Mouse (Mus musculus): Measurements from ENCODE around the gene Olfr631. TPM values are rescaled to one million over a fixed set of nuclear protein-coding genes. Genes with fewer than 3 reads are reported as not detected.

The Olfr631 gene
- polyA plus RNA-seq (2012; ENCODE audit: insufficient read depth, insufficient read length, low replicate concordance, missing spikeins) = not detected in 2 replicates

DNA sequence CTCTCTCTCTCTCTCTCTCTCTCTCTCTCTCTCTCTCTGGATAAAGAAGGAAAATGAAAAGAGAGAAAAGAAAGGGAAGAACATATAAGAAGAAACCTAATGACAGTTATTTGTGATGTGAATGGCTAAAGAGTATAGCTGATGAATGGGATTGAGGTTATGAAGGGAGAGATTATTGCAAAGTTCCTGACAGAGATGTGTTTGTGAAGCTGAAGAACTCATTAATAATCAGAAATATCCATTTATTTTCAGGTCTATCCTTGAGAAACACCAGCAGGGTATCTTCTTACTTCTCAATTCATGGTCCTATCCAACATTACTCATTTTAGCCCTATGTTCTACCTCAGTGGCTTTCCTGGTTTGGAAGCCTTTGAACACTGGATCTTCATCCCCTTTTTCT lies at the start of gene Olfr631:
Gene Olfr631 (plus strand): TSS at position 301 of the 400 bp plus-strand sequence.
- no peak for TF ChIP-seq POLR2A (IDR thresholded peaks at IDR 0.05; ENCODE audit: insufficient read depth, low read depth, low read length)
- no peak for TF ChIP-seq CTCF (IDR thresholded peaks at IDR 0.05; ENCODE audit: insufficient read depth, low read depth, low read length)
- Histone ChIP-seq H3K4me1 (ENCODE audit: control insufficient read depth, insufficient read depth, low read length) (no peaks in the 10 kb centered on the region), H3K27ac (ENCODE audit: insufficient read depth, low read depth, low read length) (no peak within 1 kb of the TSS), H3K4me3 (ENCODE audit: insufficient read depth, low read depth, low read length) (no peak within 1 kb of the TSS)

DNA sequence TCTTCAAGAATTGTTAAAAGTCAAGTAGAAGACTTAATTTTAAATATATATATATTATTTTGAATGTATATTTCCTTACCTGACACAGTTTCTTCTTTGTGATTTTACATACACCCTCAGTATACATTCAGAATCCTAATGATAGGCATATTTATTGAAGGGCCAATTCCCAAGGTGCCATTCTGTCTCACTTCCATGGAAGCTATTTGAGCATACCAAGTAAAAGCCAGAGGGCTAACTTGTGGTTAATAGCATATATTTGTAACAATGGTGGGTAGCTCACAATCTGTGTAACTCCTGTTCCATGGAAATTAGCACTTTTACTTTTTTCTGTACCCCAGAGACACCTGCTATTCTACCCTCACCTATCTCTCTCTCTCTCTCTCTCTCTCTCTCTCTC lies 42.5 kb upstream of the Olfr631 start, which contains the start of gene Olfr66:
Gene Olfr66 (minus strand): TSS at position 101 of the 400 bp plus-strand sequence.
- Histone ChIP-seq H3K27ac (ENCODE audit: insufficient read depth, low read depth, low read length) (no peak within 1 kb of the TSS), H3K4me3 (ENCODE audit: insufficient read depth, low read depth, low read length) (no peak within 1 kb of the TSS), H3K4me1 (ENCODE audit: control insufficient read depth, insufficient read depth, low read length) (no peaks in the 10 kb centered on the region)
- no peak for TF ChIP-seq POLR2A (IDR thresholded peaks at IDR 0.05; ENCODE audit: insufficient read depth, low read depth, low read length)
- no peak for TF ChIP-seq CTCF (IDR thresholded peaks at IDR 0.05; ENCODE audit: insufficient read depth, low read depth, low read length)

- no peak for TF ChIP-seq POLR2A (IDR thresholded peaks at IDR 0.05; ENCODE audit: insufficient read depth, low read depth, low read length)
- no peak for TF ChIP-seq CTCF (IDR thresholded peaks at IDR 0.05; ENCODE audit: insufficient read depth, low read depth, low read length)
- H3K4me1 ChIP-seq (ENCODE audit: control insufficient read depth, insufficient read depth, low read length) = no peaks in the 10 kb centered on the region
- no peak within 1 kb of the TSS for H3K27ac ChIP-seq (ENCODE audit: insufficient read depth, low read depth, low read length)
- no peak within 1 kb of the TSS for H3K4me3 ChIP-seq (ENCODE audit: insufficient read depth, low read depth, low read length)
- 71% methylated on average over 1 of the region's 1 CpGs for WGBS
Measured at GRCm38 (mm10) chr7:103894385-103894784, 34.2 kb upstream of the Olfr631 start, which contains the start of gene Olfr64. Olfr64 (minus strand) TSS chr7:103894485.

GRCm38 (mm10) chr7:103903187-103903586 lies 25.4 kb upstream of the Olfr631 start, which contains the start of gene Olfr65:
Olfr65 (plus strand) TSS chr7:103903487.
- 85% methylated on average over 2 of the region's 2 CpGs for WGBS
- H3K27ac ChIP-seq (ENCODE audit: insufficient read depth, low read depth, low read length) = no peak within 1 kb of the TSS
- no peak within 1 kb of the TSS for H3K4me3 ChIP-seq (ENCODE audit: insufficient read depth, low read depth, low read length)
- H3K4me1 ChIP-seq (ENCODE audit: control insufficient read depth, insufficient read depth, low read length) = no peaks in the 10 kb centered on the region
- TF ChIP-seq CTCF (IDR thresholded peaks at IDR 0.05; ENCODE audit: insufficient read depth, low read depth, low read length) = no peak
- TF ChIP-seq POLR2A (IDR thresholded peaks at IDR 0.05; ENCODE audit: insufficient read depth, low read depth, low read length) = no peak

DNA sequence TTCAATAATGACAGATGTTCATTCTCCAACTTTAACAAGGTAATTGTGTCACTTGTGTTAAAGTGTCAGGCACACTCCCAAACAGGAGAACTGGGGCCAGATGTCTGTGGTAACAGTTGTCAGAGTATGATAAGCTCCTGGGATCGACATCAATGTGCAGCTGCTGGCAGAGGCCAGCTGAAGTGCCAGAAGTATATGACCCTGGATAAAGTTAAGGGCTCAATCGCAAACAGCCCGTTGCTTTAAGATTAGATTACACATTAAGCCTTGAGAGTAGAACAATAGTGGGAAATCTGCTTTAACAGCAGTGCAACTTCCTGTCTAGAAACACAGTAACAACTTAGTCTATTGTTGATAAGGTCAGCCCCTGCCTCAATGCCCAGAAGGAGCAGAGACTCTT lies 18.6 kb upstream of the Olfr631 start:
- no peaks in the 10 kb centered on the region for H3K4me1 ChIP-seq (ENCODE audit: control insufficient read depth, insufficient read depth, low read length)
- WGBS = 50% methylated on average over 3 of the region's 3 CpGs
- H3K27ac ChIP-seq (ENCODE audit: insufficient read depth, low read depth, low read length) = no peak overlapping the region
- H3K4me3 ChIP-seq (ENCODE audit: insufficient read depth, low read depth, low read length) = no peak overlapping the region
- TF ChIP-seq CTCF (IDR thresholded peaks at IDR 0.05; ENCODE audit: insufficient read depth, low read depth, low read length) (no peak), POLR2A (IDR thresholded peaks at IDR 0.05; ENCODE audit: insufficient read depth, low read depth, low read length) (no peak)

DNA sequence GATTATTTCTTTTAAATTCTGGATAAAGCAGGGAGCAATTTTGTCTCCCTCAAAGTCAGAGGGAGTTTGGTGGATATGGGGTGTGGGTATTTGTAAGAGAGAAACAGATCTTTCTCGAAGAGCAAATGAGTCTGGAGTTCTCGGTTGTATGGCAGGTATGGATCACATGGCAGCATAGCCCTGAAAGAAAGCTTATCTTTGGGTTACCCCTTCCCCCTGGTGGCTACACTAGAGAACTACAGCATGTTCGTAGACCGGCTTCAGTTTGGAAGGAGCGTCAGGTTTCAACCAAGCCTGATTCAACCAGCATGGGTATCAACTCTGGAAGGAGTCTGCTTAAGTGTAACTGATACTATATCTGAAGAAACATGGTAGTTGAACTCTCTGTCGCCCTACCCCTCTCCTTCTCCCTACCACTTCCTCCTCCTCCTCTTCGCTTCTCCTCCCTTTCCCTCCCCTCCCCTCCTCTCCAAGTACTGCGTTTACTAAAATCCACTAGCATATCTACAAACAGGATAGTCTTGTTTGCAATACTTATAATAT lies 15.6 kb upstream of the Olfr631 start:
- no peak overlapping the region for H3K4me3 ChIP-seq (ENCODE audit: insufficient read depth, low read depth, low read length)
- TF ChIP-seq POLR2A (IDR thresholded peaks at IDR 0.05; ENCODE audit: insufficient read depth, low read depth, low read length) = no peak
- no peak for TF ChIP-seq CTCF (IDR thresholded peaks at IDR 0.05; ENCODE audit: insufficient read depth, low read depth, low read length)
- no peaks in the 10 kb centered on the region for H3K4me1 ChIP-seq (ENCODE audit: control insufficient read depth, insufficient read depth, low read length)
- no peak overlapping the region for H3K27ac ChIP-seq (ENCODE audit: insufficient read depth, low read depth, low read length)
- WGBS = 49% methylated on average over 8 of the region's 8 CpGs

DNA sequence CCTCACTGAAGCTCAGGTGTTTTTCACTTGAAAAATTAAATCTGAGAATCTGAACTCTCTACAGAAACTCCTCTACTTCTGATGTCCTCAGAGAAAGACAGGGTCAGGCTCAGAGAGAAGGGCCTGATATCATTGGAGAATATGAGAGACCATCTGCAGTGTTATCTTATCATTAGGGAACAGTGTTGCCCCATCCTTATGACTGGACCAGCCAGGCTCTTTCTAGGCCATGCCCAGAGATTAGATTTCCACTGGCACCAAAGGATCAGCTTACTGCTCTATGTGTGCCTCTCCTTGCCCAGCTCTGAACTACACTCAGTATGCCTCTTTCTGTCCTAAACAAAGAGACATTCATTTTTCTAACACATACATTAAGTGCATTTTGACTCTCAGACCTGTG lies 13.3 kb upstream of the Olfr631 start:
- TF ChIP-seq CTCF (IDR thresholded peaks at IDR 0.05; ENCODE audit: insufficient read depth, low read depth, low read length) (no peak), POLR2A (IDR thresholded peaks at IDR 0.05; ENCODE audit: insufficient read depth, low read depth, low read length) (no peak)

GRCm38 (mm10) chr7:103934264-103934663 lies 5.6 kb downstream of the Olfr631 start, which contains the start of gene Olfr632:
Olfr632 (plus strand) TSS chr7:103934347.
- WGBS = 65% methylated on average over 2 of the region's 2 CpGs
- no peak within 1 kb of the TSS for H3K27ac ChIP-seq (ENCODE audit: insufficient read depth, low read depth, low read length)
- no peak for TF ChIP-seq CTCF (IDR thresholded peaks at IDR 0.05; ENCODE audit: insufficient read depth, low read depth, low read length)
- no peak for TF ChIP-seq POLR2A (IDR thresholded peaks at IDR 0.05; ENCODE audit: insufficient read depth, low read depth, low read length)
- H3K4me1 ChIP-seq (ENCODE audit: control insufficient read depth, insufficient read depth, low read length) = no peaks in the 10 kb centered on the region
- H3K4me3 ChIP-seq (ENCODE audit: insufficient read depth, low read depth, low read length) = no peak within 1 kb of the TSS

More for the DNA sequence above, 13.3 kb upstream of the Olfr631 start:
- Histone ChIP-seq H3K27ac (ENCODE audit: insufficient read depth, low read depth, low read length) (no peak overlapping the region), H3K4me1 (ENCODE audit: control insufficient read depth, insufficient read depth, low read length) (no peaks in the 10 kb centered on the region), H3K4me3 (ENCODE audit: insufficient read depth, low read depth, low read length) (no peak overlapping the region)

DNA sequence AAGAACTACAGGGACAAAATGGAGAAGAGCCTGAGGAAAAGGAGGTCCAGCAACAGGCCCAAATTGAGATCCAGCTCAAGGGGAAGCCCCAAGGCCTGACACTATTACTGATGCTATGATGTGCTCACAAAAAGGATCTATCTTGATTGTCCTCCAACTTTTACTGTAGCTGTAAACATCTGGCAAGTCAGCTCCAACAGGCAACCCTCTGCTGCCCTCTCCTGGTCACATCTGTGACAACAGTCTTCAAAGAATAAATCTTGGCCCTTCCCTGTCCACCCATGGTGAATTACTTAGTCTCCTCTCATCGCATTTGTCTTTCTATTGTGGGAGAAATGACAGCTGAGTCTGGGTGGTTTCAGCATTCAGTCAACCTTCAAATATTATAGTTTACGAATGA lies 14.1 kb downstream of the Olfr631 start:
- no peaks in the 10 kb centered on the region for H3K4me1 ChIP-seq (ENCODE audit: control insufficient read depth, insufficient read depth, low read length)
- H3K27ac ChIP-seq (ENCODE audit: insufficient read depth, low read depth, low read length) = no peak overlapping the region
- 26% methylated on average over 2 of the region's 2 CpGs for WGBS
- TF ChIP-seq CTCF (IDR thresholded peaks at IDR 0.05; ENCODE audit: insufficient read depth, low read depth, low read length) (no peak), POLR2A (IDR thresholded peaks at IDR 0.05; ENCODE audit: insufficient read depth, low read depth, low read length) (no peak)
- no peak overlapping the region for H3K4me3 ChIP-seq (ENCODE audit: insufficient read depth, low read depth, low read length)
